Mouse (Mus musculus): Measurements from ENCODE around the gene Tulp1. TPM values are rescaled to one million over a fixed set of nuclear protein-coding genes. Genes with fewer than 3 reads are reported as not detected.
"Not testable (repeated sequence)": the region's sequence is repeated elsewhere in the genome, so short reads cannot be mapped to it uniquely, and the experiment has no call there.

The Tulp1 gene
- total RNA-seq, 2 experiments from 2014 or later, result not detected

GRCm38 (mm10) chr17:28371286-28371685 is 6.3 kb upstream of the Tulp1 start:
- DNase-seq (ENCODE audit: low spot score in 2 of 2), result no peak

- DNase-seq (ENCODE audit: low spot score in 2 of 2), result no peak
Measured at GRCm38 (mm10) chr17:28369056-28369455, 4.0 kb upstream of the Tulp1 start.

GRCm38 (mm10) chr17:28368449-28368848 is 3.4 kb upstream of the Tulp1 start:
- peak; percentile 52 to 59 for DNase-seq (ENCODE audit: low spot score in 2 of 2)

GRCm38 (mm10) chr17:28363507-28363906 is 1.5 kb downstream of the Tulp1 start:
- no peak for DNase-seq (ENCODE audit: low spot score in 2 of 2)

GRCm38 (mm10) chr17:28362653-28363292 is 2.2 kb downstream of the Tulp1 start:
- DNase-seq (ENCODE audit: low spot score in 2 of 2), result no peak

- DNase-seq (ENCODE audit: low spot score in 2 of 2), result no peak
Measured at GRCm38 (mm10) chr17:28361921-28362652, 2.9 kb downstream of the Tulp1 start.

GRCm38 (mm10) chr17:28360531-28361277 is 4.3 kb downstream of the Tulp1 start:
- no peak for DNase-seq (ENCODE audit: low spot score in 2 of 2)

GRCm38 (mm10) chr17:28358576-28359261 is 6.3 kb downstream of the Tulp1 start:
- DNase-seq (ENCODE audit: low spot score in 2 of 2), result not testable (repeated sequence)

- no peak for DNase-seq (ENCODE audit: low spot score in 2 of 2)
Measured at GRCm38 (mm10) chr17:28355871-28356270, 9.2 kb downstream of the Tulp1 start.

GRCm38 (mm10) chr17:28352018-28352417 is 13.0 kb downstream of the Tulp1 start:
- no peak for DNase-seq (ENCODE audit: low spot score in 2 of 2)

GRCm38 (mm10) chr17:28351353-28351890 is 13.6 kb downstream of the Tulp1 start:
- no peak for DNase-seq (ENCODE audit: low spot score in 2 of 2)

GRCm38 (mm10) chr17:28350466-28351352 is 14.3 kb downstream of the Tulp1 start, which contains the start of gene Tead3:
Gene Tead3 (minus strand): TSS chr17:28350817.
- peak; percentile 47 to 58 for DNase-seq (ENCODE audit: low spot score in 2 of 2)

- no peak for DNase-seq (ENCODE audit: low spot score in 2 of 2)
Measured at GRCm38 (mm10) chr17:28349901-28350465, 15.0 kb downstream of the Tulp1 start.

- DNase-seq (ENCODE audit: low spot score in 2 of 2), result no peak
Measured at GRCm38 (mm10) chr17:28349264-28349880, 15.7 kb downstream of the Tulp1 start.

- DNase-seq (ENCODE audit: low spot score in 2 of 2), result no peak
Measured at GRCm38 (mm10) chr17:28348211-28348610, 16.8 kb downstream of the Tulp1 start.

GRCm38 (mm10) chr17:28347327-28347726 is 17.7 kb downstream of the Tulp1 start:
- DNase-seq (ENCODE audit: low spot score in 2 of 2), result no peak

- DNase-seq (ENCODE audit: low spot score in 2 of 2), result no peak
Measured at GRCm38 (mm10) chr17:28345882-28346281, 19.1 kb downstream of the Tulp1 start.

GRCm38 (mm10) chr17:28345271-28345721 is 19.7 kb downstream of the Tulp1 start:
- DNase-seq (ENCODE audit: low spot score in 2 of 2), result no peak

- no peak for DNase-seq (ENCODE audit: low spot score in 2 of 2)
Measured at GRCm38 (mm10) chr17:28344670-28345069, 20.4 kb downstream of the Tulp1 start.

All from layer of hippocampus, postnatal 14 days (tissue).